Mouse (Mus musculus) olfactory bulb, adult 2 months (tissue): ENCODE results near the gene Pno1.

Source experiments
- CTCF ChIP-seq: fragments of 200-500 bp; IDR thresholded peaks from 2 replicates; pipeline ENCODE4 v1.5.1; 2012; ENCODE audit warnings: low read depth, mild to moderate bottlenecking, low read length, moderate library complexity; ENCODE audit not compliant: insufficient read depth
- POLR2A ChIP-seq: fragments of 200-500 bp; IDR thresholded peaks from 2 replicates; pipeline ENCODE4 v1.6.1; 2012; ENCODE audit warnings: mild to moderate bottlenecking, low read depth, low read length, moderate library complexity; ENCODE audit not compliant: insufficient read depth

GRCm38 (mm10) chr11:17166627-17167026 lies 44.7 kb downstream of the Pno1 start:
- no peak for TF ChIP-seq POLR2A
- TF ChIP-seq CTCF: no peak
